Mouse (Mus musculus) cerebellum, adult 2 months (tissue): ENCODE data around the gene Epha8. TPM values are rescaled to one million over a fixed set of nuclear protein-coding genes. Genes with fewer than 3 reads are reported as not detected.

ENCODE experiments used
- DNase-seq, 2 experiments: peaks; one replicate each; pipeline ENCODE4 v3.0.0; 2021
- H3K27ac ChIP-seq: fragments of 200-500 bp; 2 replicates; pipeline ENCODE4 v1.5.1; 2012; ENCODE audit warnings: low read length, control low read depth, inconsistent platforms; ENCODE audit not compliant: insufficient read depth
- H3K27me3 ChIP-seq: fragments of 200-500 bp; 2 replicates; pipeline ENCODE4 v1.6.1; 2012; ENCODE audit warnings: inconsistent platforms, mild to moderate bottlenecking, low read length, moderate library complexity; ENCODE audit not compliant: control insufficient read depth, insufficient read depth
- H3K4me1 ChIP-seq: fragments of 200-500 bp; 2 replicates; pipeline ENCODE4 v1.6.1; 2011; ENCODE audit warnings: low read length; ENCODE audit not compliant: control insufficient read depth, insufficient read depth
- H3K4me3 ChIP-seq: fragments of 200-500 bp; replicated peaks from 2 replicates; pipeline ENCODE3; 2011; ENCODE audit warnings: mild to moderate bottlenecking, low read depth, low read length, control low read depth; ENCODE audit not compliant: insufficient read depth
- CTCF ChIP-seq: fragments of 200-500 bp; IDR thresholded peaks from 2 replicates; pipeline ENCODE4 v1.5.1; 2011; ENCODE audit warnings: low read depth, mild to moderate bottlenecking, control low read depth, low read length, moderate library complexity, borderline replicate concordance; ENCODE audit not compliant: insufficient read depth
- POLR2A ChIP-seq: fragments of 200-500 bp; IDR thresholded peaks from 2 replicates; pipeline ENCODE4 v1.6.1; 2011; ENCODE audit warnings: low read length, control low read depth, borderline replicate concordance; ENCODE audit not compliant: insufficient read depth
- WGBS: fragments of 180-500 bp; shearing (Covaris S2); methylation state at CpG from one replicate; pipeline ENCODE4 v1.1.7; 2018; 5-methylcytosine and 5-hydroxymethylcytosine counted together
- polyA plus RNA-seq: library from polyadenylated mRNA; depleted of rRNA; stranded (reverse); fragments of >200 nt; gene quantifications from 2 replicates; pipeline ENCODE4 v1.2.3, GENCODE M21; 2012; rRNA removed

Epha8 gene
- 44.5 and 51.9 TPM in 2 replicates for polyA plus RNA-seq

GRCm38 (mm10) chr4:136956751-136957446, at the start of gene Epha8:
Gene Epha8 (minus strand): TSS chr4:136956816.
- TF ChIP-seq CTCF (no peak), POLR2A (0 out of 2 replicates have a peak, but pooled peaks have one; percentile 26)
- H3K4me1 ChIP-seq, result peaks cover 41% of the 10 kb centered on the region
- DNase-seq, result peak; percentile 64 to 65
- 5% methylated on average over 73 of the region's 75 CpGs for WGBS
- H3K4me3 ChIP-seq, result peak within 1 kb of the TSS; percentile 81
- peak within 1 kb of the TSS; percentile 12; the same call in 1 of the 2 replicates for H3K27ac ChIP-seq
- H3K27me3 ChIP-seq, result no peaks in the 10 kb centered on the region

- peak in 1 of 2 experiments; percentile 58 for DNase-seq
- 38% methylated on average over 3 of the region's 3 CpGs for WGBS
- Histone ChIP-seq H3K4me3 (no peak overlapping the region), H3K4me1 (peaks cover 27% of the 10 kb centered on the region), H3K27me3 (no peaks in the 10 kb centered on the region), H3K27ac (no peak overlapping the region)
- TF ChIP-seq CTCF (no peak), POLR2A (no peak)
These were observed 45.2 kb upstream of the Epha8 start for GRCm38 (mm10) chr4:137001825-137002224.

DNA sequence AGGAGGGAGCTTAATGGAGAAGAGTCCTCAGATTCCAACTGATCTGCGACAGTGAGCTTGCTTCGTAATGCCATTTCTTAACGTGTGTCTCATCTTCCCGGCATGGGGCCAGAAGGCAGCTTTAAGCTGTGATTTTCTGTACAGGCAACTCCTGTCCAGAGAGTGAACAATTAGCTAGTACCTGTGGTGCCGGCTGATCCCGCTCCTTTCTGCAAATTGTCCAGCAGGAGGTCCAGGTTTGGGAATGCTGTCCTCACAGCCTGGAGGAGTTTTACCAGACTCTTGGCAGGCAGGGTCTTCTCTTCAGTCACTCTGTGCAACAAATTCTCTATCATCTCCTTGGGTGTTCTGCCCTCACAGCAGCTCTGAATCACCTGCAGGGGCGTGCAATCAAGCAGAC, 44.4 kb upstream of the Epha8 start:
- no peak for TF ChIP-seq POLR2A
- TF ChIP-seq CTCF, result no peak
- 54% methylated on average over 7 of the region's 7 CpGs for WGBS
- no peak overlapping the region for H3K27ac ChIP-seq
- H3K27me3 ChIP-seq, result no peaks in the 10 kb centered on the region
- H3K4me3 ChIP-seq, result no peak overlapping the region
- H3K4me1 ChIP-seq, result peaks cover 27% of the 10 kb centered on the region
- no peak for DNase-seq

- Histone ChIP-seq H3K27me3 (no peaks in the 10 kb centered on the region), H3K4me3 (no peak overlapping the region), H3K27ac (peak overlapping the region; percentile 31; the same call in 1 of the 2 replicates), H3K4me1 (peaks cover 43% of the 10 kb centered on the region)
- no peak for DNase-seq
- TF ChIP-seq POLR2A, result no peak
- TF ChIP-seq CTCF, result no peak
- 52% methylated on average over 7 of the region's 7 CpGs for WGBS
These were observed 41.8 kb upstream of the Epha8 start for GRCm38 (mm10) chr4:136998371-136998770.

DNA sequence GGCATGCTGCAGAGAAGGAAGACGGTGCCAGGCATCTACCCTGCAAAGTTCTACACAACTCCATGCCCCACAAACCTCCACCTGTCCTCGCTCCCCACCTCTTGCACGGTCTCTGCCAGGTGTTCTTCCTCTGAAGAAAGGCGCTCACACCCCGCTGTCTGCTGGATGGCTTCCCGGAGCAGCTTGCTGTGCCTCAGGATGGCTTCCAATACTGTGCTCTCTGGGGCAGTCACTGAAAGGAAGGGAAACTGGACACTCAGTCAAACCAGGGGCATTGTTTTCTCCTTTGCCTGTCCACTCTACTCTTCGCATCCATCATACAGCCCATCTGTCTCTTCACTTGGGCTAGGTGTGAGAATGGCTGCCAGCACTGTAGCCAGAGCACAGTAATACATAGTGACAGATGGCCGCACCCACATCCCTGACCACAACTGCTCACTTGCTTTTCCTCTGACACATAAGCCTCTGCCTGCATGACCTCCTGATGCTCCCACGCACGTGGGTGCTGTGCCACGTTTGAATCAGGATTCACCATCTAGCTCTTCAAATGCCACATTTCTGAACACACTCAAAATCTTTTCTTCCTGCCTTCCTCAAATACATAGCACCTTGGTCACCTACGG, 41.2 kb upstream of the Epha8 start:
- H3K27me3 ChIP-seq, result no peaks in the 10 kb centered on the region
- peak; percentile 88 for DNase-seq
- 24% methylated on average over 12 of the region's 12 CpGs for WGBS
- peak overlapping the region; percentile 31 for H3K27ac ChIP-seq
- peaks cover 43% of the 10 kb centered on the region for H3K4me1 ChIP-seq
- TF ChIP-seq POLR2A (no peak), CTCF (no peak)
- no peak overlapping the region for H3K4me3 ChIP-seq

- H3K4me1 ChIP-seq, result peaks cover 43% of the 10 kb centered on the region
- DNase-seq, result peak in 1 of 2 experiments; percentile 34
- no peak overlapping the region for H3K4me3 ChIP-seq
- H3K27me3 ChIP-seq, result no peaks in the 10 kb centered on the region
- TF ChIP-seq POLR2A, result no peak
- no peak for TF ChIP-seq CTCF
- no peak overlapping the region for H3K27ac ChIP-seq
- 52% methylated on average over 7 of the region's 7 CpGs for WGBS
These were observed 40.3 kb upstream of the Epha8 start for GRCm38 (mm10) chr4:136996933-136997332.

GRCm38 (mm10) chr4:136995361-136995760, 38.7 kb upstream of the Epha8 start:
- DNase-seq, result peak; percentile 74 to 79
- WGBS, result 52% methylated on average over 14 of the region's 14 CpGs
- no peaks in the 10 kb centered on the region for H3K27me3 ChIP-seq
- H3K4me1 ChIP-seq, result peaks cover 38% of the 10 kb centered on the region
- no peak overlapping the region for H3K27ac ChIP-seq
- no peak overlapping the region for H3K4me3 ChIP-seq
- no peak for TF ChIP-seq POLR2A
- TF ChIP-seq CTCF, result no peak
